Mouse (Mus musculus) kidney, embryonic 15.5 days (tissue): ENCODE measurements around the gene Gm7075. TPM values are rescaled to one million over a fixed set of nuclear protein-coding genes. Genes with fewer than 3 reads are reported as not detected.

ENCODE experiments used
- ATAC-seq: fragments of 200-750 bp; cut with Nextera tagmentation; replicated peaks from 2 replicates; pipeline ENCODE4 v1.8.0; 2017; ENCODE audit warnings: moderate TSS enrichment; ENCODE audit not compliant: low FRiP score
- H3K27ac ChIP-seq: fragments of 300-500 bp; sonication (generic); 2 replicates; pipeline ENCODE4 v1.5.1; 2015; ENCODE audit warnings: mild to moderate bottlenecking, inconsistent platforms
- H3K27me3 ChIP-seq: fragments of 300-500 bp; sonication (generic); 2 replicates; pipeline ENCODE4 v1.6.1; 2015; ENCODE audit warnings: inconsistent platforms
- H3K36me3 ChIP-seq: fragments of 300-500 bp; sonication (generic); 2 replicates; pipeline ENCODE4 v1.6.1; 2015; ENCODE audit warnings: inconsistent platforms
- H3K4me1 ChIP-seq: fragments of 300-500 bp; sonication (generic); 2 replicates; pipeline ENCODE4 v1.6.1; 2015; ENCODE audit warnings: inconsistent platforms
- H3K4me2 ChIP-seq: fragments of 300-500 bp; sonication (generic); 2 replicates; pipeline ENCODE4 v1.6.1; 2015; ENCODE audit warnings: moderate library complexity, mild to moderate bottlenecking, inconsistent platforms
- H3K4me3 ChIP-seq: fragments of 300-500 bp; sonication (generic); replicated peaks from 2 replicates; pipeline ENCODE4 v1.5.1; 2015; ENCODE audit warnings: mild to moderate bottlenecking, inconsistent platforms
- H3K9ac ChIP-seq: fragments of 300-500 bp; sonication (generic); 2 replicates; pipeline ENCODE4 v1.6.1; 2015; ENCODE audit warnings: mild to moderate bottlenecking, inconsistent platforms
- H3K9me3 ChIP-seq: fragments of 300-500 bp; sonication (generic); replicated peaks from 2 replicates; pipeline ENCODE4 v1.6.1; 2016; ENCODE audit warnings: inconsistent platforms
- WGBS: fragments of 180-500 bp; shearing (Covaris S2); methylation state at CpG from one replicate; pipeline ENCODE4 v1.1.7; 2015; ENCODE audit warnings: mixed read lengths; 5-methylcytosine and 5-hydroxymethylcytosine counted together
- polyA plus RNA-seq: library from polyadenylated mRNA; unstranded; fragments of >200 nt; fragmentation: Nextera tagmentation; extraction: Ambion mirVana; gene quantifications from 2 replicates; pipeline ENCODE4 v1.2.1, GENCODE M21; 2015

Gene Gm7075
- polyA plus RNA-seq, 1 experiment from 2014 or later, result not detected

DNA sequence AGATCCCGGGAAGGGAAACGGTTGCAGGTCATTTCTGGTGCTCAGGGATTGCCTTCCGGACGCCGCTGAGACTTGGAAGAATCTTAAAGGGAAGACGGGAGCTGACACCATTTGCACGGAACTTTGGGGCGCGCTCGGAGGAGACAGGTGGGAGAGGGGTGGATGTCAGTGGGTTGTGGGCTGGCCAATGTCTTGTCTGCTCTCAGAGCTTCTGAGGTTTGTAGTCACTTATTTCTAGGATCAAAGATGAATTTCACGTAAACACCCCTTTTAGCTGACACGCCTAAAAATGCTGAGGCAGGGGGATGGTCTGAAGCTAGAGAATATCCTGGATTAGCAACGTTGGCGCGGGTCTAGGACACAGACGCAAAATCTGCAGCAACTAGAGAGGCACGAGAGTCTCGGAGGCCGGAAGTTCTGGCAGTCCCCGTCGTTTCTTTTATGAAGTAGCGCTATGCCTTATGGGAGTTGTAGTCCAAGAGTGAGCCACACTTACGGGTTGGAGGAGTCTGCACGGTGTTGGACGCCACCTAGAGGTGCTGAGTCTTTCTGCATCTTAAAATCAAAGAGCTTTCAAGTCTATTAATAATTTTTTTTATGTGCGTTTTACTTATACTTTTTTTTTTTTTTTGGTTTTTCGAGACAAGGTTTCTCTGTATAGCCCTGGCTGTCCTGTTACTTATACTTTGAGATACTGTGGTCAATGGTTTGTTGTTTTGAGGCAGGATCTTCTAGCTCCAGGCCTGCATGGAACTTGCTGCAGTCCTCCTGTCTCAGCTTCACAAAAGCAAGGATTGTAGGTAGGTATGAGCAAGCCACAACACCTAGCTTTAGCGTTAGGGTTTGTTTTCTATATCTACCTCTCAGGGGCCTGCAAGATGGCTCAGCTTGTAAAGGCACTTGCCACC lies 39.0 kb downstream of the Gm7075 start, which contains the start of gene Dnajc12:
Dnajc12 (plus strand) TSS at position 72 of the 908 bp plus-strand sequence.
- Histone ChIP-seq H3K4me1 (peaks cover 8% of the 10 kb centered on the region; the same call in 1 of the 2 replicates), H3K27me3 (peaks cover 9% of the 10 kb centered on the region), H3K9ac (peak within 1 kb of the TSS; percentile 49), H3K27ac (no peak within 1 kb of the TSS), H3K4me2 (peak within 1 kb of the TSS; percentile 85), H3K9me3 (no peaks in the 10 kb centered on the region), H3K4me3 (peak within 1 kb of the TSS; percentile 49), H3K36me3 (no peaks in the 10 kb centered on the region)
- peak; percentile 92 for ATAC-seq
- WGBS, result under 1% methylated on average over 28 of the region's 28 CpGs

DNA sequence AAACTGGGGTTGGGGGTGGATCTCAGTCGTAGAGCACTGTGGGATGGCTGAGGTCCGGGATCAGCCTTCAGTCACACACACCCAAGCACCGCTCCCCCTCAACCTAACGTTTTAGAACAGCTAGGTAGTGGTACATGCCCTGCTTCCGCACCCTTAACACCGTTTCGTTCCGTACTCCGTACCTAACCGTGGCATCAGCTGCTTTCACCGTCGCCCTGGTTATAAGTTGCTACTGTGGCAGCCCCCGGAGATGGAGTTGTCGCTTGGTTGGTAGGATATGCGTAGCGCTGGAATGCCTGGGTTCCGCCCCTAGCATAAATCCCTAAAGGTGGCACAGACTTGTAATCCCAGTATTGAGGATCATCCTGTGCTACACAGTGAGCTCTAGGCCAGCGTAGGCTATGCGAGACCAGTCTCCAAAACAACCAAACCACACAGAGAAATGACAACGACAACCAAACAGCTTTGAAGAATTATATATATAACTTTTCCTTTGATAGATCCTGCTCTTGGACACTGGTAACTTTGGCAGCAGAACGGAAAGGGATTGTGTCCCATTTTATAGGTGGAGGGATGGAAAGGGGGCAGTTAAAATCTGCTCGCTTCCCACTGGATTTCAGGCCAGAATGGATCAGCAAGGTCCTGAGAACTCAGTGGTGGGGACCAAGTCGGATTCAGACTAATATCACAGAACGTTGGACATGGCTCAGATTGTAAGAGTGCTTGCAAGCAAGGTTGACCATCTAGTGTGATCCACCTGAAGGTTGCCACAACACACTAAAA lies 39.9 kb downstream of the Gm7075 start, which contains the start of gene Sirt1:
Sirt1 (minus strand) TSS at position 207 of the 783 bp plus-strand sequence.
- Histone ChIP-seq H3K4me2 (peak within 1 kb of the TSS; percentile 85), H3K4me1 (peaks cover 8% of the 10 kb centered on the region; the same call in 1 of the 2 replicates), H3K9me3 (no peaks in the 10 kb centered on the region), H3K27me3 (peaks cover 9% of the 10 kb centered on the region), H3K9ac (peak within 1 kb of the TSS; percentile 49), H3K27ac (no peak within 1 kb of the TSS), H3K36me3 (no peaks in the 10 kb centered on the region), H3K4me3 (peak within 1 kb of the TSS; percentile 49)
- no peak for ATAC-seq
- WGBS, result 3% methylated on average over 24 of the region's 24 CpGs

DNA sequence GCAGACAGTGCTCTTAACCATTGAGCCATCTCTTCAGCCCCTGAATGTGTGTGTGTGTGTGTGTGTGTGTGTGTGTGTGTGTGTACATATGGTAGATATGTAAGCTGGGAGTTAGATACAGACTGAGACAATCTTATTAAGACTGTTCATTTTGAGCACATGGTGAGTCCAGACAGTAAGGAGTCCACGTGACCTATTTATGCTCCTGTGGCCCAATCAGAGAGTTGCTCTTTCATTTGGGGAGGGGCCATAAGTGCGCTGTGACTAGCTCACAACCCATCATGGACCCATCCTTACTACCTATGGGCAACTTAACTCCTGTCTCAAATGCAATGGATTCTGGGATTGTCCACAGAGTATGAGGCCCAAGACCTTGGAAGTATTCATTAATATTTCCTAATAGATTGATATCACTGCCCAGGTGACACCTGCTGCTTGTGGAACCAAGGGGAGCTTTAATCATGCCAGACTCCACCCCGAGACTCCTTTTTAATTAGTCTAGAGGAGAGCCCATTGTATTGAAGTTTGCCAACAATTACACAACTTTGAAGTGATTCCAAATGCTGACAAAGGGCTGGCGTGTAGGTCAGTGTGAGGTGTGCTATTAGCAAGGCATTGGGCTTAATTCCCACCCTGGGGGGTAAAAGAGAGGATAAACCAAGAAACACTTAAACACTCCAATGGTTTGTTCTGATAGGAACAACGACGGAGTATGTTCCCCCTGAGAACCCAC lies 42.5 kb downstream of the Gm7075 start:
- Histone ChIP-seq H3K27ac (no peak overlapping the region), H3K27me3 (peaks cover 9% of the 10 kb centered on the region), H3K9me3 (no peaks in the 10 kb centered on the region), H3K4me3 (no peak overlapping the region), H3K9ac (no peak overlapping the region), H3K4me2 (no peak overlapping the region), H3K36me3 (no peaks in the 10 kb centered on the region), H3K4me1 (peaks cover 8% of the 10 kb centered on the region; the same call in 1 of the 2 replicates)
- no peak for ATAC-seq
- 62% methylated on average over 6 of the region's 6 CpGs for WGBS

DNA sequence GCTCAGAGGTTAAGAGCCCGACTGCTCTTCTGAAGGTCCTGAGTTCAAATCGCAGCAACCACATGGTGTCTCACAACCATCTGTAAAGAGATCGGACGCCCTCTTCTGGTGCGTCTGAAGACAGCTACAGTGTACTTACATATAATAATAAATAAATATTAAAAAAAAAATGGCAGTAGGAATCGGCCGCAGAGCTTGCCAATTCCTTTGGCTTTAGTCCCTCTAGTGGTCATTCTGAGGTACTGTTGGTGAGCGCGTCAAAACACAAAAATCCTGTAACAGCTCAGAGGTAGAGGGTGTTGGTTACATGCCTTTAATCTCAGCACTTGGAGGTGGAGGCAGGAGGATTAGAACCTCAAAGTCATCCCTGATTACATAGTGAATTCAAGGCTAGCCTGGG lies 44.1 kb downstream of the Gm7075 start:
- Histone ChIP-seq H3K36me3 (no peaks in the 10 kb centered on the region), H3K27me3 (peaks cover 9% of the 10 kb centered on the region), H3K4me1 (peaks cover 8% of the 10 kb centered on the region; the same call in 1 of the 2 replicates), H3K9ac (no peak overlapping the region), H3K4me3 (no peak overlapping the region), H3K27ac (no peak overlapping the region), H3K9me3 (no peaks in the 10 kb centered on the region), H3K4me2 (no peak overlapping the region)
- ATAC-seq, result no peak
- WGBS, result 20% methylated on average over 9 of the region's 9 CpGs

DNA sequence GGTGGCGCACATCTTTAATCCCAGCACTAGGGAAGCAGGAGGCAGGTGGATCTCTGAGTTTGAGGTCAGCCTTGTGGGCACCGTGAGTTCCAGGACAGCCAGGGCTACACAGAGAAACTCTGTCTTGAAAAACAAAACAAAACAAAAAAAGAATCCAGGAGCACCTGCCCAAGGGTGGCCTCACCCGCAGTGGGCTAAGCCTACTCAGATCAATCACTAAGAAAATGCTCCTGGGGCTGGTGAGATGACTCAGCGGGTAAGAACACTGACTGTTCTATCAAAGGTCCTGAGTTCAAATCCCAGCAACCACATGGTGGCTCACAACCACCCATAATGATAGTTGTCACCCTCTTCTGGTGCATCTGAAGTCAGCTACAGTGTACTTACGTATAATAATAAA lies 45.3 kb downstream of the Gm7075 start:
- 85% methylated on average over 5 of the region's 5 CpGs for WGBS
- no peak overlapping the region for H3K4me2 ChIP-seq
- no peak overlapping the region for H3K4me3 ChIP-seq
- no peak overlapping the region for H3K9ac ChIP-seq
- no peak for ATAC-seq
- no peaks in the 10 kb centered on the region for H3K36me3 ChIP-seq
- H3K27me3 ChIP-seq, result peaks cover 7% of the 10 kb centered on the region
- no peak overlapping the region for H3K27ac ChIP-seq
- no peaks in the 10 kb centered on the region for H3K9me3 ChIP-seq
- peaks cover 2% of the 10 kb centered on the region; the same call in 1 of the 2 replicates for H3K4me1 ChIP-seq

Other genes starting within 250 kb of the Gm7075 start
- 0.26 and 0.62 TPM in 2 replicates for gene Mypn, start 217.8 kb downstream of the Gm7075 start, polyA plus RNA-seq
- 38.4 and 40.2 TPM in 2 replicates for gene Herc4, start 178.0 kb downstream of the Gm7075 start, polyA plus RNA-seq
- gene Sirt1, start 40.1 kb downstream of the Gm7075 start, polyA plus RNA-seq, result 5.9 and 6.1 TPM in 2 replicates
- 12.3 and 12.5 TPM in 2 replicates for gene Dnajc12, start 39.3 kb downstream of the Gm7075 start, polyA plus RNA-seq
- gene Ctnna3, start 8.3 kb upstream of the Gm7075 start, polyA plus RNA-seq, result 0.53 and 0.59 TPM in 2 replicates